ENCODE assay signal across 11 mouse cellular contexts in genomic region chr19:22917345-22917735, GRCm38 (mm10).
DNase-seq lines count a peak whose midpoint lies in the region; ATAC-seq and TF ChIP-seq lines count a peak whose summit lies in the region.
"Had no signal": no experiment of that assay in that cellular context is flagged by ENCODE, and none has a peak within 500 bp of the region (broad histone marks: within the 10 kb centered on the region; RNA-seq: fewer than 3 reads in every experiment).

No protein-coding gene starts in this region.

- no peak overlapping the region for H3K4me2 ChIP-seq in hindbrain, embryonic 15.5 days
- no peak overlapping the region for H3K4me2 ChIP-seq in hindbrain, embryonic 14.5 days (replicated peaks)
- no peak overlapping the region for H3K4me2 ChIP-seq in lung, embryonic 15.5 days
- H3K4me2 ChIP-seq in intestine, embryonic 14.5 days (ENCODE audit: low read length) = no peak overlapping the region
- no peak overlapping the region for H3K4me2 ChIP-seq in stomach, postnatal 0 days (replicated peaks; ENCODE audit: low read depth)

- TF ChIP-seq CTCF in stomach, postnatal 0 days (IDR thresholded peaks at IDR 0.05; ENCODE audit: low read depth) = no peak

- no peaks in the 10 kb centered on the region for H3K27me3 ChIP-seq in hindbrain, embryonic 15.5 days
- no peaks in the 10 kb centered on the region for H3K27me3 ChIP-seq in hindbrain, embryonic 14.5 days (ENCODE audit: control insufficient read depth, insufficient read depth, low read length)
- H3K27me3 ChIP-seq in lung, embryonic 15.5 days = no peaks in the 10 kb centered on the region
- no peaks in the 10 kb centered on the region for H3K27me3 ChIP-seq in intestine, embryonic 14.5 days (replicated peaks; ENCODE audit: control insufficient read depth, insufficient read depth, low read length)
- no peaks in the 10 kb centered on the region for H3K27me3 ChIP-seq in stomach, postnatal 0 days (ENCODE audit: control insufficient read depth, insufficient read depth, low read length)

- 63% methylated on average over 3 of the region's 3 CpGs for WGBS in hindbrain, embryonic 15.5 days
- WGBS in hindbrain, embryonic 14.5 days = 86% methylated on average over 3 of the region's 3 CpGs
- WGBS in lung, embryonic 15.5 days = 51% methylated on average over 3 of the region's 3 CpGs
- 58% methylated on average over 3 of the region's 3 CpGs for WGBS in intestine, embryonic 14.5 days
- 39% methylated on average over 3 of the region's 3 CpGs for WGBS in stomach, postnatal 0 days

- peaks cover 11% of the 10 kb centered on the region for H3K4me1 ChIP-seq in hindbrain, embryonic 15.5 days (replicated peaks)
- peaks cover 5% of the 10 kb centered on the region for H3K4me1 ChIP-seq in hindbrain, embryonic 14.5 days (replicated peaks; ENCODE audit: control insufficient read depth, insufficient read depth, low read length)
- H3K4me1 ChIP-seq in lung, embryonic 15.5 days = peaks cover 18% of the 10 kb centered on the region
- peaks cover 4% of the 10 kb centered on the region; the same call in 1 of the 2 replicates for H3K4me1 ChIP-seq in intestine, embryonic 14.5 days (replicated peaks; ENCODE audit: control insufficient read depth, insufficient read depth, low read length)
- no peaks in the 10 kb centered on the region; the same call in 1 of the 2 replicates for H3K4me1 ChIP-seq in stomach, postnatal 0 days (replicated peaks; ENCODE audit: control insufficient read depth, insufficient read depth)

- TF ChIP-seq EP300 in stomach, postnatal 0 days (optimal IDR thresholded peaks at IDR 0.05) = no peak

- no peaks in the 10 kb centered on the region for H3K9me3 ChIP-seq in hindbrain, embryonic 15.5 days
- no peaks in the 10 kb centered on the region for H3K9me3 ChIP-seq in hindbrain, embryonic 14.5 days (ENCODE audit: control insufficient read depth, low read length)
- H3K9me3 ChIP-seq in lung, embryonic 15.5 days = no peaks in the 10 kb centered on the region
- H3K9me3 ChIP-seq in intestine, embryonic 14.5 days (ENCODE audit: control insufficient read depth, low read length) = no peaks in the 10 kb centered on the region
- no peaks in the 10 kb centered on the region for H3K9me3 ChIP-seq in stomach, postnatal 0 days (ENCODE audit: control insufficient read depth, low read length)
- H3K9me3 ChIP-seq: G1E; limb, embryonic 12.5 days; megakaryocyte, embryonic 14.5 days had no signal

- peak overlapping the region; percentile 79; the same call in 1 of the 2 replicates for H3K27ac ChIP-seq in hindbrain, embryonic 15.5 days (replicated peaks)
- H3K27ac ChIP-seq in hindbrain, embryonic 14.5 days = no peak overlapping the region
- peak overlapping the region; percentile 58 for H3K27ac ChIP-seq in lung, embryonic 15.5 days
- H3K27ac ChIP-seq in intestine, embryonic 14.5 days (ENCODE audit: low read depth) = peak overlapping the region; percentile 77
- peak overlapping the region; percentile 89 for H3K27ac ChIP-seq in stomach, postnatal 0 days (replicated peaks)
- H3K27ac ChIP-seq: limb, embryonic 12.5 days had no signal

- H3K4me3 ChIP-seq in hindbrain, embryonic 15.5 days = no peak overlapping the region
- H3K4me3 ChIP-seq in hindbrain, embryonic 14.5 days (replicated peaks; ENCODE audit: low read length) = no peak overlapping the region
- H3K4me3 ChIP-seq in lung, embryonic 15.5 days = no peak overlapping the region
- no peak overlapping the region for H3K4me3 ChIP-seq in intestine, embryonic 14.5 days (ENCODE audit: low read depth, low read length)
- H3K4me3 ChIP-seq in stomach, postnatal 0 days (ENCODE audit: low read depth, low read length) = no peak overlapping the region
- H3K4me3 ChIP-seq: limb, embryonic 12.5 days; megakaryocyte, embryonic 14.5 days had no signal

- no peak overlapping the region for H3K9ac ChIP-seq in hindbrain, embryonic 15.5 days
- no peak overlapping the region for H3K9ac ChIP-seq in hindbrain, embryonic 14.5 days
- no peak overlapping the region for H3K9ac ChIP-seq in lung, embryonic 15.5 days
- H3K9ac ChIP-seq in intestine, embryonic 14.5 days (ENCODE audit: low read length) = no peak overlapping the region
- H3K9ac ChIP-seq in stomach, postnatal 0 days (ENCODE audit: low read length) = no peak overlapping the region
- H3K9ac ChIP-seq: limb, embryonic 12.5 days had no signal

- ATAC-seq in hindbrain, embryonic 15.5 days (ENCODE audit: low FRiP score, low read depth) = no peak
- no peak for ATAC-seq in hindbrain, embryonic 14.5 days (ENCODE audit: low FRiP score)
- no peak for ATAC-seq in lung, embryonic 15.5 days (ENCODE audit: borderline replicate concordance, extremely low read depth, low FRiP score, low TSS enrichment)
- ATAC-seq in intestine, embryonic 14.5 days (replicated peaks; ENCODE audit: low FRiP score, low TSS enrichment, low read depth) = no peak
- no peak for ATAC-seq in stomach, postnatal 0 days (ENCODE audit: low FRiP score, low TSS enrichment)
- ATAC-seq: activated CD4-positive, CD25-positive, alpha-beta regulatory T cell, adult 4 months had no signal

- DNase-seq in hindbrain, embryonic 14.5 days (ENCODE audit: low spot score) = no peak
- no peak for DNase-seq in lung, postnatal 4 days
- DNase-seq in intestine, embryonic 14.5 days (ENCODE audit: low spot score) = no peak
- DNase-seq in stomach, postnatal 0 days (ENCODE audit: low spot score) = no peak
- no peak for DNase-seq in testis, postnatal 14 days (ENCODE audit: low spot score)

- H3K36me3 ChIP-seq in hindbrain, embryonic 15.5 days = peaks cover 2% of the 10 kb centered on the region
- 0 out of 2 replicates have a peak, but pooled peaks cover 3% of the 10 kb centered on the region for H3K36me3 ChIP-seq in hindbrain, embryonic 14.5 days (replicated peaks; ENCODE audit: control insufficient read depth, insufficient read depth)
- H3K36me3 ChIP-seq in lung, embryonic 15.5 days = no peaks in the 10 kb centered on the region
- H3K36me3 ChIP-seq in intestine, embryonic 14.5 days (ENCODE audit: control insufficient read depth, insufficient read depth, low read length) = no peaks in the 10 kb centered on the region
- no peaks in the 10 kb centered on the region for H3K36me3 ChIP-seq in stomach, postnatal 0 days (ENCODE audit: control insufficient read depth, insufficient read depth, low read length)
- H3K36me3 ChIP-seq: G1E; limb, embryonic 12.5 days had no signal
